Mouse (Mus musculus) heart, postnatal 0 days (tissue): Measurements from ENCODE around the gene Pfkfb3. TPM values are rescaled to one million over a fixed set of nuclear protein-coding genes. Genes with fewer than 3 reads are reported as not detected.
"Not testable (repeated sequence)": the region's sequence is repeated elsewhere in the genome, so short reads cannot be mapped to it uniquely, and the experiment has no call there.

Source experiments
- ATAC-seq: fragments of 200-750 bp; cut with Nextera tagmentation; 2 replicates; pipeline ENCODE4 v1.8.0; 2017; ENCODE audit warnings: low read depth, moderate number of reproducible peaks, moderate library complexity; ENCODE audit not compliant: insufficient read depth
- DNase-seq: peaks from one replicate; pipeline ENCODE4 v3.0.0-alpha.2; 2016; ENCODE audit warnings: low spot score
- H3K27ac ChIP-seq: fragments of 300-500 bp; sonication (generic); 2 replicates; pipeline ENCODE4 v1.5.1; 2014; ENCODE audit warnings: low read depth, mild to moderate bottlenecking
- H3K27me3 ChIP-seq: fragments of 300-500 bp; sonication (generic); 2 replicates; pipeline ENCODE4 v1.6.1; 2014; ENCODE audit warnings: low read length, mixed read lengths; ENCODE audit not compliant: control insufficient read depth, insufficient read depth
- H3K36me3 ChIP-seq: fragments of 300-500 bp; sonication (generic); replicated peaks from 2 replicates; pipeline ENCODE4 v1.6.1; 2014; ENCODE audit warnings: low read length, mixed read lengths; ENCODE audit not compliant: control insufficient read depth, insufficient read depth
- H3K4me1 ChIP-seq: fragments of 300-500 bp; sonication (generic); 2 replicates; pipeline ENCODE4 v1.6.1; 2014; ENCODE audit warnings: antibody characterized with exemption; ENCODE audit not compliant: control insufficient read depth, insufficient read depth
- H3K4me2 ChIP-seq: fragments of 300-500 bp; sonication (generic); 2 replicates; pipeline ENCODE4 v1.6.1; 2014; ENCODE audit warnings: low read depth, mild to moderate bottlenecking, low read length, moderate library complexity
- H3K4me3 ChIP-seq: fragments of 300-500 bp; sonication (generic); 2 replicates; pipeline ENCODE4 v1.5.1; 2014; ENCODE audit warnings: low read depth, low read length
- H3K9ac ChIP-seq: fragments of 300-500 bp; sonication (generic); replicated peaks from 2 replicates; pipeline ENCODE4 v1.6.1; 2014; ENCODE audit warnings: low read depth, low read length, mixed read lengths
- H3K9me3 ChIP-seq: fragments of 300-500 bp; sonication (generic); replicated peaks from 2 replicates; pipeline ENCODE4 v1.6.1; 2016; ENCODE audit warnings: low read length; ENCODE audit not compliant: control insufficient read depth
- CTCF ChIP-seq: IDR thresholded peaks from 2 replicates; pipeline ENCODE4 v1.5.1; 2016; ENCODE audit warnings: antibody characterized with exemption, control low read depth, low read depth
- EP300 ChIP-seq: IDR thresholded peaks from 2 replicates; pipeline ENCODE4 v1.6.1; 2016; ENCODE audit warnings: antibody characterized with exemption, low read depth
- WGBS: fragments of 180-500 bp; shearing (Covaris S2); extraction: QIAGEN DNeasy Blood & Tissue Kit; methylation state at CpG from one replicate; pipeline ENCODE4 v1.1.7; 2014; 5-methylcytosine and 5-hydroxymethylcytosine counted together
- polyA plus RNA-seq: library from polyadenylated mRNA; unstranded; fragments of >200 nt; fragmentation: Nextera tagmentation; extraction: Ambion mirVana; gene quantifications from 2 replicates; pipeline ENCODE4 v1.2.1, GENCODE M21; 2015
- total RNA-seq: library from RNA; depleted of rRNA; stranded (reverse); fragments of >200 nt; gene quantifications from 2 replicates; pipeline ENCODE4 v1.2.3, GENCODE M21; 2014; ENCODE audit warnings: low replicate concordance

Pfkfb3 gene
- total and polyA plus RNA-seq, 2 experiments from 2014 or later: 2.4 to 3.5 TPM

- no peak for TF ChIP-seq CTCF
- no peak for TF ChIP-seq EP300
- DNase-seq (no peak), ATAC-seq (no peak)
- H3K27ac ChIP-seq: no peak overlapping the region
- no peak overlapping the region for H3K9ac ChIP-seq
- H3K27me3 ChIP-seq: no peaks in the 10 kb centered on the region
- no peaks in the 10 kb centered on the region for H3K36me3 ChIP-seq
- no peak overlapping the region for H3K4me3 ChIP-seq
- 86% methylated on average over 1 of the region's 1 CpGs for WGBS
- no peaks in the 10 kb centered on the region for H3K4me1 ChIP-seq
- no peaks in the 10 kb centered on the region for H3K9me3 ChIP-seq
- no peak overlapping the region for H3K4me2 ChIP-seq
These were observed 11.8 kb downstream of the Pfkfb3 start for GRCm38 (mm10) chr2:11542121-11542520.

GRCm38 (mm10) chr2:11541528-11541927, 12.3 kb downstream of the Pfkfb3 start:
- not testable (repeated sequence) for H3K9me3 ChIP-seq, ATAC-seq, H3K4me2 ChIP-seq, DNase-seq, H3K4me3 ChIP-seq, H3K9ac ChIP-seq, H3K4me1 ChIP-seq, H3K27ac ChIP-seq, H3K27me3 ChIP-seq, H3K36me3 ChIP-seq
- WGBS: 20% methylated on average over 1 of the region's 1 CpGs

- DNase-seq: no peak
- Histone ChIP-seq H3K9ac (0 out of 2 replicates have a peak overlapping the region, but pooled peaks have one; percentile 56), H3K4me2 (peak overlapping the region; percentile 74), H3K4me3 (peak overlapping the region; percentile 48), H3K27me3 (no peaks in the 10 kb centered on the region), H3K36me3 (no peaks in the 10 kb centered on the region), H3K4me1 (peaks cover 7% of the 10 kb centered on the region; the same call in 1 of the 2 replicates), H3K27ac (0 out of 2 replicates have a peak overlapping the region, but pooled peaks have one; percentile 3), H3K9me3 (no peaks in the 10 kb centered on the region)
- WGBS: 66% methylated on average over 8 of the region's 8 CpGs
- TF ChIP-seq CTCF (no peak), EP300 (no peak)
- ATAC-seq: no peak
These were observed 17.9 kb downstream of the Pfkfb3 start for GRCm38 (mm10) chr2:11535966-11536365.

- Histone ChIP-seq H3K9me3 (no peaks in the 10 kb centered on the region), H3K4me2 (peak overlapping the region; percentile 74), H3K27ac (peak overlapping the region; percentile 70), H3K36me3 (no peaks in the 10 kb centered on the region), H3K9ac (peak overlapping the region; percentile 56), H3K4me3 (peak overlapping the region; percentile 48), H3K4me1 (peaks cover 7% of the 10 kb centered on the region; the same call in 1 of the 2 replicates), H3K27me3 (no peaks in the 10 kb centered on the region)
- peak; percentile 98 for DNase-seq
- peak; percentile 99 for ATAC-seq
- WGBS: 1% methylated on average over 32 of the region's 32 CpGs
- TF ChIP-seq CTCF: no peak
These were observed 18.4 kb downstream of the Pfkfb3 start for GRCm38 (mm10) chr2:11535412-11535928.

GRCm38 (mm10) chr2:11534826-11535225, 19.1 kb downstream of the Pfkfb3 start:
- H3K9me3 ChIP-seq: no peaks in the 10 kb centered on the region
- TF ChIP-seq CTCF (no peak), EP300 (no peak)
- peaks cover 7% of the 10 kb centered on the region; the same call in 1 of the 2 replicates for H3K4me1 ChIP-seq
- H3K4me3 ChIP-seq: peak overlapping the region; percentile 48
- peak overlapping the region; percentile 70 for H3K27ac ChIP-seq
- H3K36me3 ChIP-seq: no peaks in the 10 kb centered on the region
- H3K9ac ChIP-seq: peak overlapping the region; percentile 56
- DNase-seq (peak; percentile 38), ATAC-seq (peak; percentile 30)
- WGBS: 5% methylated on average over 10 of the region's 10 CpGs
- no peaks in the 10 kb centered on the region for H3K27me3 ChIP-seq
- peak overlapping the region; percentile 74 for H3K4me2 ChIP-seq

- no peak overlapping the region for H3K4me2 ChIP-seq
- no peaks in the 10 kb centered on the region for H3K9me3 ChIP-seq
- H3K27me3 ChIP-seq: no peaks in the 10 kb centered on the region
- 50% methylated on average over 6 of the region's 6 CpGs for WGBS
- H3K36me3 ChIP-seq: no peaks in the 10 kb centered on the region
- TF ChIP-seq EP300 (no peak), CTCF (no peak)
- H3K4me3 ChIP-seq: no peak overlapping the region
- DNase-seq (no peak), ATAC-seq (no peak)
- H3K9ac ChIP-seq: no peak overlapping the region
- H3K4me1 ChIP-seq: peaks cover 6% of the 10 kb centered on the region; the same call in 1 of the 2 replicates
- H3K27ac ChIP-seq: no peak overlapping the region
These were observed 23.8 kb downstream of the Pfkfb3 start for GRCm38 (mm10) chr2:11530101-11530500.
